Mouse (Mus musculus): ENCODE results near the gene Slc25a26.

DNA sequence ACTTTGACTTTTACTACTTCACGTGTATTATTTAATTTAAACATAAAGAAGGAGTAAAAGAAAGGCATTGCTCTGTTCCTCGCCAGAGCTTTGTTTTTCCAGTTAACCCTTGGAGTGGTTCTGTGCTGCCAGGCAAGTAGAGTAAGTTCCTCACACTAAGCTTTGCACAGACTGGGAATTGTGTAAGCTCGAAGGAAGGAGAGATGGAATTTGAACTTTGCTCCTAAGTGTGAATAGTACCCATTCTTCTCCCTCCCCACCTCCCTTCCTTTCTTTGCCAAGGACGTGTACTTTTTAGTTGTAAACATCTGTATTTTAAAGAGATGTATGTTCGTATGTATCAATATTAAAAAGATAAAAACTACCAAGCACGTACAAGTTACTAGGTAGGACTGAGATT, 3.8 kb downstream of the Slc25a26 start:
- TF ChIP-seq CTCF (conservative IDR thresholded peaks at IDR 0.05; ENCODE audit: low read length) (no peak), POU5F1 (IDR thresholded peaks at IDR 0.05; ENCODE audit: borderline replicate concordance, low read length) (no peak), NANOG (IDR thresholded peaks at IDR 0.05; ENCODE audit: borderline replicate concordance, low read length) (no peak)
